Mouse (Mus musculus) stomach, embryonic 14.5 days (tissue): ENCODE results near the gene Sik2. TPM values are rescaled to one million over a fixed set of nuclear protein-coding genes. Genes with fewer than 3 reads are reported as not detected.

ENCODE experiments used
- ATAC-seq: fragments of 200-750 bp; cut with Nextera tagmentation; 2 replicates; pipeline ENCODE4 v1.8.0; 2017; ENCODE audit warnings: low read depth, moderate TSS enrichment; ENCODE audit not compliant: insufficient number of reproducible peaks, insufficient read depth, low FRiP score
- H3K27ac ChIP-seq: fragments of 300-500 bp; sonication (generic); 2 replicates; pipeline ENCODE4 v1.5.1; 2014; ENCODE audit warnings: mild to moderate bottlenecking, low read length, moderate library complexity, mixed read lengths
- H3K27me3 ChIP-seq: fragments of 300-500 bp; sonication (generic); 2 replicates; pipeline ENCODE4 v1.6.1; 2014; ENCODE audit warnings: low read length, control low read depth, mixed read lengths; ENCODE audit not compliant: control insufficient read depth, insufficient read depth
- H3K36me3 ChIP-seq: fragments of 300-500 bp; sonication (generic); 2 replicates; pipeline ENCODE4 v1.6.1; 2014; ENCODE audit warnings: mild to moderate bottlenecking, control low read depth, low read length, moderate library complexity, mixed read lengths; ENCODE audit not compliant: control insufficient read depth, insufficient read depth
- H3K4me1 ChIP-seq: fragments of 300-500 bp; sonication (generic); 2 replicates; pipeline ENCODE4 v1.6.1; 2014; ENCODE audit warnings: low read length, control low read depth, mixed read lengths; ENCODE audit not compliant: control insufficient read depth, insufficient read depth
- H3K4me2 ChIP-seq: fragments of 300-500 bp; sonication (generic); replicated peaks from 2 replicates; pipeline ENCODE4 v1.6.1; 2014; ENCODE audit warnings: low read depth, low read length, control low read depth
- H3K4me3 ChIP-seq: fragments of 300-500 bp; sonication (generic); 2 replicates; pipeline ENCODE4 v1.5.1; 2014; ENCODE audit warnings: low read depth, low read length, control low read depth
- H3K9ac ChIP-seq: fragments of 300-500 bp; sonication (generic); replicated peaks from 2 replicates; pipeline ENCODE4 v1.6.1; 2014; ENCODE audit warnings: low read depth, mild to moderate bottlenecking, control low read depth, low read length, moderate library complexity, mixed read lengths
- H3K9me3 ChIP-seq: fragments of 300-500 bp; sonication (generic); 2 replicates; pipeline ENCODE4 v1.6.1; 2016; ENCODE audit warnings: low read depth, low read length, control low read depth; ENCODE audit not compliant: control insufficient read depth
- WGBS: fragments of 180-500 bp; shearing (Covaris S2); extraction: QIAGEN DNeasy Blood & Tissue Kit; methylation state at CpG from one replicate; pipeline ENCODE4 v1.1.7; 2014; 5-methylcytosine and 5-hydroxymethylcytosine counted together
- polyA plus RNA-seq: library from polyadenylated mRNA; unstranded; fragments of >200 nt; fragmentation: Nextera tagmentation; extraction: Ambion mirVana; gene quantifications from 2 replicates; pipeline ENCODE4 v1.2.1, GENCODE M21; 2014

The Sik2 gene
- polyA plus RNA-seq, 1 experiment from 2014 or later: 24.2 TPM

GRCm38 (mm10) chr9:50944826-50945225 lies 64.0 kb downstream of the Sik2 start:
- Histone ChIP-seq H3K9me3 (no peaks in the 10 kb centered on the region), H3K4me3 (no peak overlapping the region), H3K27me3 (no peaks in the 10 kb centered on the region), H3K36me3 (no peaks in the 10 kb centered on the region), H3K4me1 (no peaks in the 10 kb centered on the region), H3K4me2 (no peak overlapping the region), H3K27ac (no peak overlapping the region), H3K9ac (no peak overlapping the region)
- WGBS: 92% methylated on average over 1 of the region's 1 CpGs
- ATAC-seq: no peak

- WGBS: 89% methylated on average over 2 of the region's 2 CpGs
- Histone ChIP-seq H3K4me1 (no peaks in the 10 kb centered on the region), H3K9me3 (no peaks in the 10 kb centered on the region), H3K9ac (no peak overlapping the region), H3K27me3 (no peaks in the 10 kb centered on the region), H3K36me3 (no peaks in the 10 kb centered on the region), H3K4me3 (no peak overlapping the region), H3K4me2 (no peak overlapping the region), H3K27ac (no peak overlapping the region)
- ATAC-seq: no peak
Observed at GRCm38 (mm10) chr9:50942711-50943110, 66.2 kb downstream of the Sik2 start.

- 70% methylated on average over 3 of the region's 3 CpGs for WGBS
Observed at GRCm38 (mm10) chr9:50941804-50942401, 67.0 kb downstream of the Sik2 start.

GRCm38 (mm10) chr9:50929986-50930385 lies 78.9 kb downstream of the Sik2 start:
- ATAC-seq: no peak
- Histone ChIP-seq H3K9me3 (no peaks in the 10 kb centered on the region), H3K9ac (no peak overlapping the region), H3K4me2 (no peak overlapping the region), H3K36me3 (no peaks in the 10 kb centered on the region; the same call in 1 of the 2 replicates), H3K4me3 (no peak overlapping the region), H3K27me3 (no peaks in the 10 kb centered on the region), H3K4me1 (no peaks in the 10 kb centered on the region), H3K27ac (no peak overlapping the region)

More at GRCm38 (mm10) chr9:50941804-50942401, 67.0 kb downstream of the Sik2 start:
- Histone ChIP-seq H3K4me1 (no peaks in the 10 kb centered on the region), H3K27ac (no peak overlapping the region), H3K4me2 (no peak overlapping the region), H3K9ac (no peak overlapping the region), H3K9me3 (no peaks in the 10 kb centered on the region), H3K4me3 (no peak overlapping the region), H3K36me3 (no peaks in the 10 kb centered on the region), H3K27me3 (no peaks in the 10 kb centered on the region)
- no peak for ATAC-seq

GRCm38 (mm10) chr9:50925801-50926200 lies 83.1 kb downstream of the Sik2 start:
- no peak overlapping the region for H3K4me2 ChIP-seq
- no peaks in the 10 kb centered on the region for H3K27me3 ChIP-seq
- no peaks in the 10 kb centered on the region for H3K36me3 ChIP-seq
- no peak overlapping the region for H3K4me3 ChIP-seq
- ATAC-seq: no peak
- no peaks in the 10 kb centered on the region for H3K4me1 ChIP-seq
- 73% methylated on average over 4 of the region's 4 CpGs for WGBS
- H3K9me3 ChIP-seq: no peaks in the 10 kb centered on the region
- H3K9ac ChIP-seq: no peak overlapping the region
- no peak overlapping the region for H3K27ac ChIP-seq

- Histone ChIP-seq H3K4me1 (no peaks in the 10 kb centered on the region), H3K27ac (no peak overlapping the region)
- ATAC-seq: no peak
Observed at GRCm38 (mm10) chr9:50924454-50924853, 84.4 kb downstream of the Sik2 start.

GRCm38 (mm10) chr9:50922363-50923153 lies 86.3 kb downstream of the Sik2 start:
- ATAC-seq: no peak
- Histone ChIP-seq H3K27ac (no peak overlapping the region), H3K4me2 (no peak overlapping the region), H3K36me3 (no peaks in the 10 kb centered on the region), H3K9me3 (no peaks in the 10 kb centered on the region), H3K4me1 (no peaks in the 10 kb centered on the region), H3K27me3 (no peaks in the 10 kb centered on the region), H3K4me3 (no peak overlapping the region), H3K9ac (no peak overlapping the region)
- WGBS: 64% methylated on average over 5 of the region's 5 CpGs

More at GRCm38 (mm10) chr9:50924454-50924853, 84.4 kb downstream of the Sik2 start:
- H3K4me3 ChIP-seq: no peak overlapping the region
- no peaks in the 10 kb centered on the region for H3K27me3 ChIP-seq
- H3K4me2 ChIP-seq: no peak overlapping the region
- H3K9ac ChIP-seq: no peak overlapping the region
- H3K9me3 ChIP-seq: no peaks in the 10 kb centered on the region
- H3K36me3 ChIP-seq: no peaks in the 10 kb centered on the region

- no peak for ATAC-seq
- Histone ChIP-seq H3K4me3 (no peak overlapping the region), H3K27me3 (no peaks in the 10 kb centered on the region), H3K4me2 (no peak overlapping the region), H3K27ac (no peak overlapping the region), H3K36me3 (no peaks in the 10 kb centered on the region), H3K9me3 (no peaks in the 10 kb centered on the region), H3K4me1 (no peaks in the 10 kb centered on the region), H3K9ac (no peak overlapping the region)
- 64% methylated on average over 3 of the region's 3 CpGs for WGBS
Observed at GRCm38 (mm10) chr9:50920933-50921895, 87.7 kb downstream of the Sik2 start.
